Mouse (Mus musculus) neural tube, embryonic 14.5 days (tissue): ENCODE results near the gene Cdc14a. TPM values are rescaled to one million over a fixed set of nuclear protein-coding genes. Genes with fewer than 3 reads are reported as not detected.

Source experiments
- ATAC-seq: fragments of 200-750 bp; cut with Nextera tagmentation; 2 replicates; pipeline ENCODE4 v1.8.0; 2017; ENCODE audit warnings: low read depth, mild to moderate bottlenecking, moderate TSS enrichment, moderate library complexity
- H3K27ac ChIP-seq: fragments of 300-500 bp; sonication (generic); 2 replicates; pipeline ENCODE4 v1.5.1; 2014; ENCODE audit warnings: low read depth, mild to moderate bottlenecking, control low read depth, low read length, moderate library complexity, mixed read lengths
- H3K27me3 ChIP-seq: fragments of 300-500 bp; sonication (generic); 2 replicates; pipeline ENCODE4 v1.6.1; 2014; ENCODE audit warnings: low read length; ENCODE audit not compliant: control insufficient read depth, insufficient read depth
- H3K36me3 ChIP-seq: fragments of 300-500 bp; sonication (generic); 2 replicates; pipeline ENCODE4 v1.6.1; 2014; ENCODE audit warnings: low read length, mixed read lengths; ENCODE audit not compliant: control insufficient read depth, insufficient read depth
- H3K4me1 ChIP-seq: fragments of 300-500 bp; sonication (generic); 2 replicates; pipeline ENCODE4 v1.6.1; 2014; ENCODE audit warnings: low read length; ENCODE audit not compliant: control insufficient read depth, insufficient read depth
- H3K4me2 ChIP-seq: fragments of 300-500 bp; sonication (generic); 2 replicates; pipeline ENCODE4 v1.6.1; 2014; ENCODE audit warnings: mild to moderate bottlenecking, low read depth, low read length, control low read depth
- H3K4me3 ChIP-seq: fragments of 300-500 bp; sonication (generic); 2 replicates; pipeline ENCODE4 v1.5.1; 2014; ENCODE audit warnings: low read depth, low read length, control low read depth, mixed read lengths
- H3K9ac ChIP-seq: fragments of 300-500 bp; sonication (generic); replicated peaks from 2 replicates; pipeline ENCODE4 v1.6.1; 2014; ENCODE audit warnings: low read depth, mild to moderate bottlenecking, control low read depth, low read length, mixed read lengths
- H3K9me3 ChIP-seq: fragments of 300-500 bp; sonication (generic); 2 replicates; pipeline ENCODE4 v1.6.1; 2016; ENCODE audit warnings: low read length; ENCODE audit not compliant: control insufficient read depth
- WGBS: fragments of 180-500 bp; shearing (Covaris S2); extraction: QIAGEN DNeasy Blood & Tissue Kit; methylation state at CpG from one replicate; pipeline ENCODE4 v1.1.7; 2014; 5-methylcytosine and 5-hydroxymethylcytosine counted together
- polyA plus RNA-seq: library from polyadenylated mRNA; unstranded; fragments of >200 nt; fragmentation: Nextera tagmentation; extraction: Ambion mirVana; gene quantifications from 2 replicates; pipeline ENCODE4 v1.2.1, GENCODE M21; 2014

Cdc14a gene
- polyA plus RNA-seq, 1 experiment from 2014 or later = 4.9 TPM

GRCm38 (mm10) chr3:116290041-116290815, 133.6 kb downstream of the Cdc14a start:
- Histone ChIP-seq H3K9me3 (no peaks in the 10 kb centered on the region), H3K4me3 (no peak overlapping the region), H3K4me1 (no peaks in the 10 kb centered on the region), H3K27me3 (no peaks in the 10 kb centered on the region), H3K27ac (no peak overlapping the region), H3K4me2 (no peak overlapping the region), H3K9ac (no peak overlapping the region), H3K36me3 (no peaks in the 10 kb centered on the region)
- WGBS = 89% methylated on average over 9 of the region's 9 CpGs
- no peak for ATAC-seq

GRCm38 (mm10) chr3:116288833-116289232, 135.0 kb downstream of the Cdc14a start:
- no peak overlapping the region for H3K4me2 ChIP-seq
- WGBS = 89% methylated on average over 6 of the region's 6 CpGs
- no peak overlapping the region for H3K9ac ChIP-seq
- H3K9me3 ChIP-seq = no peaks in the 10 kb centered on the region
- H3K4me1 ChIP-seq = no peaks in the 10 kb centered on the region
- H3K36me3 ChIP-seq = no peaks in the 10 kb centered on the region
- H3K27ac ChIP-seq = no peak overlapping the region
- no peak overlapping the region for H3K4me3 ChIP-seq
- ATAC-seq = no peak
- H3K27me3 ChIP-seq = no peaks in the 10 kb centered on the region

GRCm38 (mm10) chr3:116284735-116285134, 139.1 kb downstream of the Cdc14a start:
- Histone ChIP-seq H3K4me3 (no peak overlapping the region), H3K27me3 (no peaks in the 10 kb centered on the region), H3K9me3 (no peaks in the 10 kb centered on the region), H3K4me2 (no peak overlapping the region), H3K9ac (no peak overlapping the region), H3K36me3 (no peaks in the 10 kb centered on the region), H3K4me1 (no peaks in the 10 kb centered on the region), H3K27ac (no peak overlapping the region)
- WGBS = 81% methylated on average over 4 of the region's 4 CpGs
- ATAC-seq = no peak

DNA sequence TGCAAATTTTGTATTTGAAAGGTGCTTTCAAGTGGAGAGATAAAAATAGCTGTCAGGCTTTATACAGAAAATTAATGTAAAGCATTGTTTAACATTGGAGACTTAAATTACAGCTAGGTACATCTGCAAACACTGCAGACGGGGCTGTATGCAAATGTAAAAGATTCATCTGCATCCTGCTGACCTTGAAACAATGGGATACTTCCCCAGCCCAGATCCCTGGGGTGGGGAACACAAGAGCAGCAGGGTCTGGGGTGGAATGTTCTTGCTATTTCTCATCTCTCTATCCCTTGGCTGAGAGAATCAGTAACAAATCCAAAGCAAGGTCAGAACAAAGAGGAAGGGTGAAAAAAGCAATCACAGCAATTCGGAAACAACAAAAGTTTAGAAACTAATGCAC, 139.8 kb downstream of the Cdc14a start:
- no peaks in the 10 kb centered on the region for H3K36me3 ChIP-seq
- H3K4me2 ChIP-seq = no peak overlapping the region
- H3K9ac ChIP-seq = no peak overlapping the region
- H3K27ac ChIP-seq = no peak overlapping the region
- no peak for ATAC-seq
- no peak overlapping the region for H3K4me3 ChIP-seq
- H3K4me1 ChIP-seq = no peaks in the 10 kb centered on the region
- 20% methylated on average over 2 of the region's 2 CpGs for WGBS
- no peaks in the 10 kb centered on the region for H3K9me3 ChIP-seq
- H3K27me3 ChIP-seq = no peaks in the 10 kb centered on the region

- no peak overlapping the region for H3K27ac ChIP-seq
- 91% methylated on average over 6 of the region's 6 CpGs for WGBS
- H3K36me3 ChIP-seq = no peaks in the 10 kb centered on the region
- no peak overlapping the region for H3K4me2 ChIP-seq
- no peaks in the 10 kb centered on the region for H3K27me3 ChIP-seq
- no peak; the same call in 1 of the 2 replicates for ATAC-seq
- H3K4me3 ChIP-seq = no peak overlapping the region
- H3K9ac ChIP-seq = no peak overlapping the region
- H3K9me3 ChIP-seq = no peaks in the 10 kb centered on the region
- no peaks in the 10 kb centered on the region for H3K4me1 ChIP-seq
Observed at GRCm38 (mm10) chr3:116281663-116282062, 142.2 kb downstream of the Cdc14a start.

DNA sequence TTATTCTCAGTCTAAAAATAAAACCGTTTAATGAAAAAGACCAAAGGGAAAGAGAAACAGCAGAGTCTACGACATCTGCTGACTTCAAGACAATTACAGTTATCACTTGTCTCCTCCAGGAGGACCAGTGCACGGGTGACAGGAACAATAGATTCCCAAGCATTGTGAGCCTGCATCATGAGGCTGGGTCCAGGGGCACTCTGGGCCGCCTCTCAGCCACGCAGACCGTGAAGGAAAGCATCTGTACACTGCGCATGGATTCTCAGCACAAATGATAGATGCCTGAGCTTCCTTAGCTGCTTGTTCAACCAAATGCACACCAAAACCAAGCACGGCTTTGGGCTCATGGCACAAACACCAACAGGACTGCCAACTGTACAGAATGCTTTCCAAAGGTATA, 146.7 kb downstream of the Cdc14a start:
- WGBS = 59% methylated on average over 8 of the region's 8 CpGs
- no peak for ATAC-seq
- no peak overlapping the region for H3K27ac ChIP-seq
- H3K9ac ChIP-seq = no peak overlapping the region
- H3K27me3 ChIP-seq = no peaks in the 10 kb centered on the region
- no peak overlapping the region for H3K4me2 ChIP-seq
- no peaks in the 10 kb centered on the region for H3K4me1 ChIP-seq
- no peak overlapping the region for H3K4me3 ChIP-seq
- H3K36me3 ChIP-seq = no peaks in the 10 kb centered on the region
- H3K9me3 ChIP-seq = no peaks in the 10 kb centered on the region

DNA sequence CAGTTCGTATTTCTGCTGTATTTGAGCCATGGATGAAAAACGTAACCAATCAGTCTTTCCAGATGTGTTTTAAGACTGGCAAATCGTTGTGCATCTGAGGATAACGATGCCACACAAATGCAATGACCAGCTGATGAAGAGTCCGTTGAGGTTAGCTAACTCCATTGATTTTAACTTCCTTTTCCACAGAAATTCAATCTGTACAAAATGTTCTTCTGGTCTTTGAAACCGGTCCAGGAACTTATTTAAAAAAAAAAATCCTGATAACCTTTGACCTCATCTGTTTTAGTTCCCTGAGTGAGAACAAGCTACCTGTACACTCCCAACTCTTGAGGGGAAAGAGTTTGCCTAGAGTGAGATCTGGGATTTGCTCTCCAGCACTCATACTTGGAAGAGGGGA, 152.2 kb downstream of the Cdc14a start:
- ATAC-seq = no peak
- Histone ChIP-seq H3K27ac (no peak overlapping the region), H3K4me3 (no peak overlapping the region), H3K4me2 (no peak overlapping the region), H3K27me3 (no peaks in the 10 kb centered on the region), H3K36me3 (no peaks in the 10 kb centered on the region), H3K9ac (no peak overlapping the region), H3K4me1 (no peaks in the 10 kb centered on the region), H3K9me3 (no peaks in the 10 kb centered on the region)
- WGBS = 95% methylated on average over 6 of the region's 6 CpGs

DNA sequence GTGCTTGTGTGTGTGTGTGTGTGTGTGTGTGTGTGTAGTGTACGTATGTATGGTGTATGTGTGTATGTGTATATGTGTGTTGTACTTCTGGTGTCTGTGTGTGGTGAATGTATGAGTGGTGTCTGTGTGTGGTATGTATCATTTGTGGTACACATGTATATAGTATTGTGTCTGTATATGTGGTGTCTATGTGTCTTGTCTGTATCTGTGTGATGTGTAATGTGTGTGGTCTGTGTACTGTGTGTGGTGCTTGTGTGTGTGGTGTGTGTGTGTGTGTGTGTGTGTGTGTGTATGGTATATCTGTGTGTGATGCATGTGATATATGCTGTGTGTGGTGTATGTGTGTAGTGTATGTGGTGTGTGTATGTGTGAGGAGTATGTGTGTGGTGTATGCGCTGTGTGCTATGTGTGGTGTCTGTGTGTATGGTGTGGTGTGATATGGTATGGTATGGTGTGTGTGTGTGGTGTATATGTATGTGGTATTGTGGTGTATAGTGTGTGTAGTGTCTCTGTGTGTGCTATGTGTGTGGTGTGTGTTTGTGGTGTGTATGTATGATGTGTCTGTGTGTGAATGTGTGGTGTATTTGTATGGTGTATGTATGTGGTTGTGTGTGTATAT, 156.7 kb downstream of the Cdc14a start:
- no peaks in the 10 kb centered on the region for H3K27me3 ChIP-seq
- no peak overlapping the region for H3K4me2 ChIP-seq
- peak; percentile 34; the same call in 1 of the 2 replicates for ATAC-seq
- H3K9me3 ChIP-seq = no peaks in the 10 kb centered on the region
- no peaks in the 10 kb centered on the region for H3K36me3 ChIP-seq
- 98% methylated on average over 2 of the region's 2 CpGs for WGBS
- H3K4me1 ChIP-seq = no peaks in the 10 kb centered on the region
- H3K4me3 ChIP-seq = no peak overlapping the region
- H3K9ac ChIP-seq = no peak overlapping the region
- H3K27ac ChIP-seq = no peak overlapping the region

- no peak for ATAC-seq
- 67% methylated on average over 3 of the region's 3 CpGs for WGBS
- Histone ChIP-seq H3K4me3 (no peak overlapping the region), H3K36me3 (no peaks in the 10 kb centered on the region), H3K4me1 (no peaks in the 10 kb centered on the region), H3K27ac (no peak overlapping the region), H3K4me2 (no peak overlapping the region), H3K27me3 (no peaks in the 10 kb centered on the region), H3K9ac (no peak overlapping the region), H3K9me3 (no peaks in the 10 kb centered on the region)
Observed at GRCm38 (mm10) chr3:116266360-116266759, 157.5 kb downstream of the Cdc14a start.
